Mouse (Mus musculus) embryonic fibroblast, embryonic 13.5 days (primary cell): ENCODE results near the gene Nckap5.

Experiments
- CTCF ChIP-seq: IDR thresholded peaks from 2 replicates; pipeline ENCODE4 v1.5.1; 2011; ENCODE audit warnings: mild to moderate bottlenecking, control low read depth, low read length, moderate library complexity, borderline replicate concordance; ENCODE audit not compliant: insufficient read depth
- POLR2A ChIP-seq: IDR thresholded peaks from 2 replicates; pipeline ENCODE4 v1.6.1; 2011; ENCODE audit warnings: low read depth, mild to moderate bottlenecking, control low read depth, low read length, moderate library complexity

GRCm38 (mm10) chr1:126027536-126027935 lies 803.1 kb downstream of the Nckap5 start:
- TF ChIP-seq CTCF (no peak), POLR2A (no peak)
